Mouse (Mus musculus) cerebellum, adult 2 months (tissue): ENCODE measurements around the gene Cpne8.

Source experiments
- CTCF ChIP-seq: fragments of 200-500 bp; IDR thresholded peaks from 2 replicates; pipeline ENCODE4 v1.5.1; 2011; ENCODE audit warnings: low read depth, mild to moderate bottlenecking, control low read depth, low read length, moderate library complexity, borderline replicate concordance; ENCODE audit not compliant: insufficient read depth
- POLR2A ChIP-seq: fragments of 200-500 bp; IDR thresholded peaks from 2 replicates; pipeline ENCODE4 v1.6.1; 2011; ENCODE audit warnings: low read length, control low read depth, borderline replicate concordance; ENCODE audit not compliant: insufficient read depth

DNA sequence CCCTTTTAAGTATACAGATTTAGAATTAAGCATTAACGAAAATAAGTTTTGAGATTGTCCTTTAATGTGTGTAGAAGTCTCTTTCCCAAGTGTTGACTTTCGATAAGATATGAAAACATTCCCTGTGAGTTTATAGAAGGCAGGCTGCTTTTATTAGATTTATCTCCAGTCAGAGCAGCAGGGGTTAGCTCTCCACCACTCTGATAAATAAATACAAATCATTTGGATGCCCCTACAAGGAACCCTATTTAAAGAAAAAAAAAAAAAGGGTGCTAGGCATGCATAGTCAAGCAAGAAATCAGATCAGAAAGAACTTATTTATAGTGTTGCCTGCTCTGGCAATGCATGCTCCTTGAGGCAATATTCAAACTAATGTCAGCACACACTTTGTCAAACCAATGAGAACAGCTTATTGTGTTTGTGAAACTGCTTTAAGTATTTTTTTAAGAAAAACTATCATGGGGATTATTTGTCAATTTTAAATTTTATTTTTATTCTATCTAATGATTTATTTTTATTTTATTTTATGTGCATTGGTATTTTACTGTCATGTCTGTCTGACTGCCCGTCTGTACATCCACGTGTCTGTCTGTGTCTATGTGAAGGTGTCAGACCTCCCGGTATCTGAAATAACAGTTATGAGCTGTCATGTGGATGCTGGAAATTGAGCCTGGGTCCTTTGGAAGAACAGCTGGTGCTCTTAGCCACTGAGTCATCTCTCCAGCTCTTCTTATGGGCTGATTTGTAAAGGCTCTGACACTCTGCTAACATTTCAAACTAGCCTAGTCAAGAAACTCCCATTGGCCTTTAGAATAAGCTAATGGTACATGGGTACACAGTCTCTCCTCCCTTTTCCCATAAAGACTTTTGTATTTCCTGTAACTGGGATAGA lies 142.7 kb downstream of the Cpne8 start:
- TF ChIP-seq POLR2A (no peak), CTCF (no peak)
